Mouse (Mus musculus): ENCODE data around the gene Fam71f2. TPM values are rescaled to one million over a fixed set of nuclear protein-coding genes. Genes with fewer than 3 reads are reported as not detected.
A peak's percentile ranks its signal among the peaks of the same experiment; 100 is the strongest.

Fam71f2 gene
- polyA plus RNA-seq, 1 experiment from 2014 or later, result 0.27 TPM

- 51% methylated on average over 4 of the region's 4 CpGs for WGBS
- no peaks in the 10 kb centered on the region for H3K4me1 ChIP-seq
- H3K27ac ChIP-seq, result no peak overlapping the region
- no peak overlapping the region for H3K4me2 ChIP-seq
- no peak for ATAC-seq (ENCODE audit: insufficient read depth, low FRiP score, low read depth)
- no peak overlapping the region for H3K4me3 ChIP-seq (replicated peaks)
- H3K36me3 ChIP-seq, result no peaks in the 10 kb centered on the region
- no peaks in the 10 kb centered on the region for H3K9me3 ChIP-seq
- H3K9ac ChIP-seq, result no peak overlapping the region
- H3K27me3 ChIP-seq (replicated peaks), result no peaks in the 10 kb centered on the region
These were observed 32.3 kb upstream of the Fam71f2 start for GRCm38 (mm10) chr6:29247072-29247471.

- H3K27ac ChIP-seq, result no peak overlapping the region
- H3K4me2 ChIP-seq, result no peak overlapping the region
- no peak overlapping the region for H3K4me3 ChIP-seq (replicated peaks)
- 69% methylated on average over 1 of the region's 1 CpGs for WGBS
- H3K36me3 ChIP-seq, result no peaks in the 10 kb centered on the region
- no peaks in the 10 kb centered on the region for H3K27me3 ChIP-seq (replicated peaks)
- no peak overlapping the region for H3K9ac ChIP-seq
- ATAC-seq (ENCODE audit: insufficient read depth, low FRiP score, low read depth), result no peak
- H3K4me1 ChIP-seq, result no peaks in the 10 kb centered on the region
- H3K9me3 ChIP-seq, result no peaks in the 10 kb centered on the region
These were observed 20.0 kb upstream of the Fam71f2 start for GRCm38 (mm10) chr6:29259418-29259817.

GRCm38 (mm10) chr6:29261831-29262230 is 17.6 kb upstream of the Fam71f2 start:
- Histone ChIP-seq H3K9me3 (no peaks in the 10 kb centered on the region), H3K27me3 (replicated peaks) (no peaks in the 10 kb centered on the region), H3K36me3 (no peaks in the 10 kb centered on the region), H3K4me1 (no peaks in the 10 kb centered on the region), H3K4me3 (replicated peaks) (no peak overlapping the region), H3K9ac (no peak overlapping the region), H3K27ac (no peak overlapping the region), H3K4me2 (no peak overlapping the region)
- 74% methylated on average over 5 of the region's 5 CpGs for WGBS
- no peak for ATAC-seq (ENCODE audit: insufficient read depth, low FRiP score, low read depth)

GRCm38 (mm10) chr6:29263650-29264455 is 15.5 kb upstream of the Fam71f2 start:
- Histone ChIP-seq H3K4me2 (no peak overlapping the region), H3K4me1 (no peaks in the 10 kb centered on the region), H3K36me3 (no peaks in the 10 kb centered on the region), H3K9ac (no peak overlapping the region), H3K27me3 (replicated peaks) (no peaks in the 10 kb centered on the region), H3K27ac (no peak overlapping the region), H3K9me3 (no peaks in the 10 kb centered on the region), H3K4me3 (replicated peaks) (no peak overlapping the region)
- no peak for ATAC-seq (ENCODE audit: insufficient read depth, low FRiP score, low read depth)
- 62% methylated on average over 6 of the region's 6 CpGs for WGBS

- no peaks in the 10 kb centered on the region for H3K27me3 ChIP-seq (replicated peaks)
- ATAC-seq (ENCODE audit: insufficient read depth, low FRiP score, low read depth), result no peak
- no peak overlapping the region for H3K9ac ChIP-seq
- WGBS, result 80% methylated on average over 3 of the region's 3 CpGs
- H3K4me1 ChIP-seq, result no peaks in the 10 kb centered on the region
- H3K36me3 ChIP-seq, result no peaks in the 10 kb centered on the region
- H3K9me3 ChIP-seq, result no peaks in the 10 kb centered on the region
- no peak overlapping the region for H3K4me3 ChIP-seq (replicated peaks)
- no peak overlapping the region for H3K4me2 ChIP-seq
- H3K27ac ChIP-seq, result no peak overlapping the region
These were observed 15.0 kb upstream of the Fam71f2 start for GRCm38 (mm10) chr6:29264456-29264781.

- Histone ChIP-seq H3K4me2 (no peak overlapping the region), H3K4me1 (no peaks in the 10 kb centered on the region), H3K27ac (no peak overlapping the region), H3K36me3 (no peaks in the 10 kb centered on the region), H3K27me3 (replicated peaks) (no peaks in the 10 kb centered on the region), H3K9me3 (no peaks in the 10 kb centered on the region), H3K9ac (no peak overlapping the region), H3K4me3 (replicated peaks) (no peak overlapping the region)
- WGBS, result 46% methylated on average over 4 of the region's 4 CpGs
- ATAC-seq (ENCODE audit: insufficient read depth, low FRiP score, low read depth), result no peak
These were observed 12.5 kb upstream of the Fam71f2 start for GRCm38 (mm10) chr6:29266936-29267335.

GRCm38 (mm10) chr6:29269006-29269668 is 10.3 kb upstream of the Fam71f2 start:
- no peaks in the 10 kb centered on the region for H3K9me3 ChIP-seq
- WGBS, result 54% methylated on average over 6 of the region's 6 CpGs
- ATAC-seq (ENCODE audit: insufficient read depth, low FRiP score, low read depth), result no peak

GRCm38 (mm10) chr6:29270961-29271360 is 8.4 kb upstream of the Fam71f2 start:
- peak overlapping the region; percentile 24 for H3K4me2 ChIP-seq
- ATAC-seq (ENCODE audit: insufficient read depth, low FRiP score, low read depth), result no peak
- H3K4me1 ChIP-seq, result peaks cover 7% of the 10 kb centered on the region; the same call in 1 of the 2 replicates
- no peak overlapping the region for H3K27ac ChIP-seq
- H3K9ac ChIP-seq, result no peak overlapping the region
- no peaks in the 10 kb centered on the region; the same call in 1 of the 2 replicates for H3K36me3 ChIP-seq
- 5% methylated on average over 8 of the region's 8 CpGs for WGBS
- no peak overlapping the region for H3K4me3 ChIP-seq (replicated peaks)
- no peaks in the 10 kb centered on the region for H3K9me3 ChIP-seq
- H3K27me3 ChIP-seq (replicated peaks), result no peaks in the 10 kb centered on the region

More at GRCm38 (mm10) chr6:29269006-29269668, 10.3 kb upstream of the Fam71f2 start:
- H3K4me1 ChIP-seq, result peaks cover 7% of the 10 kb centered on the region; the same call in 1 of the 2 replicates
- no peaks in the 10 kb centered on the region for H3K27me3 ChIP-seq (replicated peaks)
- no peak overlapping the region for H3K27ac ChIP-seq
- H3K9ac ChIP-seq, result no peak overlapping the region
- no peak overlapping the region for H3K4me2 ChIP-seq
- H3K4me3 ChIP-seq (replicated peaks), result no peak overlapping the region
- no peaks in the 10 kb centered on the region for H3K36me3 ChIP-seq

GRCm38 (mm10) chr6:29272312-29273072 is 6.9 kb upstream of the Fam71f2 start, which contains the start of gene Hilpda:
Gene Hilpda (plus strand): TSS chr6:29272488.
- Histone ChIP-seq H3K27me3 (replicated peaks) (no peaks in the 10 kb centered on the region), H3K4me2 (peak within 1 kb of the TSS; percentile 50), H3K9ac (peak within 1 kb of the TSS; percentile 14; the same call in 1 of the 2 replicates), H3K4me1 (peaks cover 7% of the 10 kb centered on the region; the same call in 1 of the 2 replicates), H3K9me3 (no peaks in the 10 kb centered on the region), H3K36me3 (no peaks in the 10 kb centered on the region; the same call in 1 of the 2 replicates), H3K27ac (peak within 1 kb of the TSS; percentile 75), H3K4me3 (replicated peaks) (peak within 1 kb of the TSS; percentile 55)
- under 1% methylated on average over 45 of the region's 46 CpGs for WGBS
- ATAC-seq (ENCODE audit: insufficient read depth, low FRiP score, low read depth), result peak; percentile 99

GRCm38 (mm10) chr6:29276746-29277145 is 2.6 kb upstream of the Fam71f2 start:
- 74% methylated on average over 5 of the region's 5 CpGs for WGBS
- no peak for ATAC-seq (ENCODE audit: insufficient read depth, low FRiP score, low read depth)

GRCm38 (mm10) chr6:29278513-29279267 is 703 bp upstream of the Fam71f2 start:
- H3K27ac ChIP-seq, result no peak overlapping the region; the same call in 1 of the 2 replicates

More at GRCm38 (mm10) chr6:29276746-29277145, 2.6 kb upstream of the Fam71f2 start:
- H3K4me1 ChIP-seq, result peaks cover 13% of the 10 kb centered on the region
- no peak overlapping the region for H3K4me2 ChIP-seq
- H3K27me3 ChIP-seq (replicated peaks), result no peaks in the 10 kb centered on the region
- H3K4me3 ChIP-seq (replicated peaks), result no peak overlapping the region
- no peaks in the 10 kb centered on the region; the same call in 1 of the 2 replicates for H3K36me3 ChIP-seq
- H3K9ac ChIP-seq, result no peak overlapping the region
- H3K9me3 ChIP-seq, result no peaks in the 10 kb centered on the region
- H3K27ac ChIP-seq, result no peak overlapping the region

More at GRCm38 (mm10) chr6:29278513-29279267, 703 bp upstream of the Fam71f2 start:
- H3K36me3 ChIP-seq, result no peaks in the 10 kb centered on the region; the same call in 1 of the 2 replicates
- no peak overlapping the region for H3K4me3 ChIP-seq (replicated peaks)
- H3K27me3 ChIP-seq (replicated peaks), result no peaks in the 10 kb centered on the region
- no peak overlapping the region for H3K4me2 ChIP-seq
- peaks cover 7% of the 10 kb centered on the region; the same call in 1 of the 2 replicates for H3K4me1 ChIP-seq
- WGBS, result 27% methylated on average over 8 of the region's 8 CpGs
- ATAC-seq (ENCODE audit: insufficient read depth, low FRiP score, low read depth), result peak; percentile 60; the same call in 1 of the 2 replicates
- no peaks in the 10 kb centered on the region for H3K9me3 ChIP-seq
- H3K9ac ChIP-seq, result no peak overlapping the region

Measured in stomach, embryonic 15.5 days (tissue).